Mouse (Mus musculus): ENCODE data around the gene Actr10. TPM values are rescaled to one million over a fixed set of nuclear protein-coding genes. Genes with fewer than 3 reads are reported as not detected.

The Actr10 gene
- 140 TPM for total RNA-seq (2023)

DNA sequence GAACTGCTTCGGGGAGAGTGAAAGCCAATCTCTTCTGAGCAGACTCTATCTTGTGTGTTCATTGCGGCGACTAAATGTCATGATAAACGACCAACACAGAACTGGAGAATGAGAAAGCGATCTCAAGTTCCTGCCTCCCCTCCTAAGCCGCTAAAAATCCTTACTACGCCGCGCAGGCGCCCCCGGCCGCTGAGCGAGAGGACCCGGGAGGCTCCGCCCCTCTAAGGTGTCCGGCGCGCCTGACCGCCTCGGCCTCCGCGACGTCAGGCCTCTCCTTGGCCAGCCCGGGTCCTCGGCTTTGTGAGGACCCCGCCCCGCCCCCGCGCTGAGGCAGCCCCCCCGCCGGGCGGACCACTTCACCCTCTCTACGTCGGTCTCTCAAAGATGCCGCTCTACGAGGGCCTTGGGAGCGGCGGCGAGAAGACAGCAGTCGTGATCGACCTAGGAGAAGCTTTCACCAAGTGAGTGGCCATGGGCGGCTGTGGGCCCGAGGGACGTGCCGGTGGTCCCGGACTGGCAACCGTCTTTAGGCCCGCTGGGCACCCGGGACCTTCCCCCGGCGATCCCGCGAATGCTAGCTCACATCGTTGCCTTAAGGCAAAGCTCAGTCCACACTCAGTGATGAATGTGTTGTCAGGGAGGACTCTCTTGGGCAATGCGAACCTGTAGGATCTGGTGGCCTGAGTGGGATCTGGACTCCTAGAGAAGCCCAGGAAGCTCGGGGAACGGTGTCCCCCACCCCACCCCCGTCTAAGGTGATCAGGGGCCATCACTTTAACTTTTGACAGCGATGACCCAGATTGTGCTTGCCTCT lies at the start of gene Actr10:
Gene Actr10, plus strand, starts transcription at position 287 of the 814 bp plus-strand sequence.

DNA sequence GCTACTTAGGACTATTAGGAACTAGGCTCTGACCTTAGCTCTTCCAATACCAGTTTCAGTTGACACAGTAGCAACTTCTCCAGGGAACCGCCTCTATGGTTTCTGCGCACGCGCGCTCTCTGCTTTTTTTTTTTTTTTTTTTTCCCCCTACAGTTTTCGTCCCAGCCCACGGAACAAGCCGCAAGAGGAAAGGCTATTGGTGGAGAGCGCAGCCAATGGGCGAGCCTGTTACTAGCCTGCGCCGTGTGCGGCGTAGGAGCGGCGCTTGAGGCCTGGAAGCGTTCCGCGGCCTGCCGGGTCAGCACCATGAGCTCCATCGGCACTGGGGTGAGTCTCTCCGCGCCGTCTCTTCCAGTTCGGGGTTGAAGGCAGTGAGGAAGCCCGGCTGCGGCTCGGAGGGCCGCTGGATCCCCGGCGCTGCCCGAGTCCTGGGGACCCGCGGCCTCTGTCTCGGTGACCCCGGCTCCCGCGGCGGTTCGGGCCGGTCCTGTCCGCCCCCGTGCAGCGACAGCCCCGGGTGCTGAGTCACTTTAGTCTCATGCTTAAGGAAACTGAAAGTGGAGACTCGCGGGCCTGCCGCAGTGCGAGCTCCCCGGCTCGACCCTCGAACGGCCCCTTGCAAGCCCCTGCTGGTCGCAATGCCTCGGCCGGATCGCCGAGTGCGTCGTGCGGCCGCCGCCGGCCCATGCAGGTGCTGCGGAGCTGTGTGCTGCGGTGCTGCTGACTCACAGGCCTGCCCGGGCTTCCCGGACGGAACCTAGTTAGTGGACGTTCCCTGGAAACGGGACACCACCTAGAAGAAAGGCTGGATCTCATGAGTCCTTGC lies 37.0 kb downstream of the Actr10 start, which contains the start of gene Psma3:
Gene Psma3, plus strand, starts transcription at position 181 of the 826 bp plus-strand sequence.

Other genes with a start within 250 kb of the Actr10 start
- gene Frmd6, start 112.3 kb upstream of the Actr10 start, total RNA-seq (2023), result 30.5 TPM
- 213 TPM for gene Psma3, start 36.8 kb downstream of the Actr10 start, total RNA-seq (2023)
- 120 TPM for gene Arid4a, start 78.1 kb downstream of the Actr10 start, total RNA-seq (2023)
- not detected for gene Tomm20l, start 173.6 kb downstream of the Actr10 start, total RNA-seq (2023)
- 30.3 TPM for gene Timm9, start 198.8 kb downstream of the Actr10 start, total RNA-seq (2023)
- gene 2700049A03Rik, start 199.0 kb downstream of the Actr10 start, total RNA-seq (2023), result 16.7 TPM

Data from CD4-positive naive resting alpha-beta T cell, adult 57 days (primary cell).